Mouse (Mus musculus) hindbrain, postnatal 0 days (tissue): ENCODE results near the gene Lgals1. TPM values are rescaled to one million over a fixed set of nuclear protein-coding genes. Genes with fewer than 3 reads are reported as not detected.

Experiments
- ATAC-seq: fragments of 200-750 bp; cut with Nextera tagmentation; 2 replicates; pipeline ENCODE4 v1.8.0; 2017; ENCODE audit warnings: mild to moderate bottlenecking, moderate TSS enrichment, moderate library complexity
- DNase-seq: peaks from one replicate; pipeline ENCODE4 v3.0.0-alpha.2; 2015; ENCODE audit warnings: low spot score
- H3K27ac ChIP-seq: fragments of 300-500 bp; sonication (generic); 2 replicates; pipeline ENCODE4 v1.5.1; 2014; ENCODE audit warnings: mild to moderate bottlenecking
- H3K27me3 ChIP-seq: fragments of 300-500 bp; sonication (generic); 2 replicates; pipeline ENCODE4 v1.6.1; 2014; ENCODE audit warnings: low read length, mixed read lengths; ENCODE audit not compliant: insufficient read depth
- H3K36me3 ChIP-seq: fragments of 300-500 bp; sonication (generic); 2 replicates; pipeline ENCODE4 v1.6.1; 2014; ENCODE audit warnings: low read length, mixed read lengths; ENCODE audit not compliant: insufficient read depth
- H3K4me1 ChIP-seq: fragments of 300-500 bp; sonication (generic); 2 replicates; pipeline ENCODE4 v1.6.1; 2014; ENCODE audit warnings: antibody characterized with exemption, low read length, mixed read lengths; ENCODE audit not compliant: insufficient read depth
- H3K4me2 ChIP-seq: fragments of 300-500 bp; sonication (generic); 2 replicates; pipeline ENCODE4 v1.6.1; 2014; ENCODE audit warnings: low read depth, mild to moderate bottlenecking, low read length, moderate library complexity, mixed read lengths
- H3K4me3 ChIP-seq: fragments of 300-500 bp; sonication (generic); 2 replicates; pipeline ENCODE4 v1.5.1; 2014; ENCODE audit warnings: low read length
- H3K9ac ChIP-seq: fragments of 300-500 bp; sonication (generic); replicated peaks from 2 replicates; pipeline ENCODE4 v1.6.1; 2014; ENCODE audit warnings: mild to moderate bottlenecking, low read length, moderate library complexity, mixed read lengths
- H3K9me3 ChIP-seq: fragments of 300-500 bp; sonication (generic); 2 replicates; pipeline ENCODE4 v1.6.1; 2016; ENCODE audit warnings: low read length, mixed read lengths
- CTCF ChIP-seq: IDR thresholded peaks from 2 replicates; pipeline ENCODE4 v1.5.1; 2016; ENCODE audit warnings: antibody characterized with exemption, control low read depth, low read depth
- WGBS: fragments of 180-500 bp; shearing (Covaris S2); extraction: QIAGEN DNeasy Blood & Tissue Kit; methylation state at CpG from one replicate; pipeline ENCODE4 v1.1.7; 2014; 5-methylcytosine and 5-hydroxymethylcytosine counted together
- polyA plus RNA-seq: library from polyadenylated mRNA; unstranded; fragments of >200 nt; fragmentation: Nextera tagmentation; extraction: Ambion mirVana; gene quantifications from 2 replicates; pipeline ENCODE4 v1.2.1, GENCODE M21; 2015
- total RNA-seq: library from RNA; depleted of rRNA; stranded (reverse); fragments of >200 nt; gene quantifications from 2 replicates; pipeline ENCODE4 v1.2.3, GENCODE M21; 2014

Lgals1 gene
- total and polyA plus RNA-seq, 2 experiments from 2014 or later, result 67.6 to 144 TPM

DNA sequence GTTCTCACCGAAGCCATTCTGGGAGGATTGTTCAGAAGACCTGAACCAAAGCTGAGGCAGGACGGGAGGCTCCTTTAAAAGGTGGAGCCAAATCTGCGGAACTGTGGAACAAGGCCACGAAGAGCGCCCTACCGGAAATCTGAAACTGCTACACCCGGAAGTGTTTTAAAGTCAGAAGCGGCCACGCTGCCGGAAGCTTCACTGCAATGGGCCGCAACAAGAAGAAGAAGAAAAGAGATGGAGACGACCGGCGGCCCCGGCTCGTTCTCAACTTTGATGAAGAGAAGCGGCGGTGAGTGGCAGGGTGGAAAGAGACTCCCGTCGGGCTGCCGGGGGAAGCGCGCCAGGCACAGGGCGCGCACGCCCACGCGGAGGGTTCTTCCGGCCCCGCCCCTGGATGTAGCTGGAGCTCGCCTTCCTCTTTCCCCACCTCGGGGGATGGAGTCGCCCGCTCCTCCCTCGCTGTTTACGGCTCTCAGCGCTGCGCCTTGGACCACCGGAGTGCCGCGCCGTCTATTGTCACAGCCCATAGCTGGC, 8.3 kb downstream of the Lgals1 start, which contains the start of gene Nol12:
Gene Nol12, plus strand, starts transcription at position 150 of the 537 bp plus-strand sequence.
- TF ChIP-seq CTCF, result no peak; the same call in 1 of the 2 replicates
- peak within 1 kb of the TSS; percentile 58 for H3K9ac ChIP-seq
- peak; percentile 96 for DNase-seq
- H3K36me3 ChIP-seq, result peaks cover 25% of the 10 kb centered on the region
- H3K27ac ChIP-seq, result peak within 1 kb of the TSS; percentile 75
- under 1% methylated on average over 42 of the region's 42 CpGs for WGBS
- ATAC-seq, result peak; percentile 91
- peak within 1 kb of the TSS; percentile 78 for H3K4me3 ChIP-seq
- H3K4me2 ChIP-seq, result peak within 1 kb of the TSS; percentile 84
- no peaks in the 10 kb centered on the region for H3K9me3 ChIP-seq
- H3K27me3 ChIP-seq, result no peaks in the 10 kb centered on the region
- peaks cover 5% of the 10 kb centered on the region; the same call in 1 of the 2 replicates for H3K4me1 ChIP-seq

DNA sequence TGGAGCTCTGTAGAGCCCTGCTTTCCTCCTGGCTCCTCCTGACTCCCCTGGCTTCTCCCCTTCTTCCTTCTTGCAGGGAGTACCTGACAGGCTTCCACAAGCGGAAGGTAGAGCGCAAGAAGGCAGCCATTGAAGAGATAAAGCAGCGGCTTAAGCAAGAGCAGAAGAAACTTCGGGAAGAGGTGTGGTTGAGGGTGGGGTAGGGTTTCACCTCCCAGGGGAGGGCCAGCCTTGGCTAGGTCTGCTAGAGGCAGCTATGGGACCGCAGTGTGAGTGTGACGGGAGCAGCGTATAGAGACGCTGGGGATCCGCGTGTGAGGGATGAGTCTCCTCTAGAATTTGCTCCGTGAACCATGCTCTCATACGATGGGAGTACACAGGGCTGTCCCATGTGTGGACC, 9.9 kb downstream of the Lgals1 start:
- H3K4me3 ChIP-seq, result no peak overlapping the region
- H3K4me2 ChIP-seq, result 0 out of 2 replicates have a peak overlapping the region, but pooled peaks have one; percentile 84
- DNase-seq, result no peak
- no peaks in the 10 kb centered on the region for H3K9me3 ChIP-seq
- TF ChIP-seq CTCF, result no peak
- H3K9ac ChIP-seq, result no peak overlapping the region
- no peaks in the 10 kb centered on the region for H3K27me3 ChIP-seq
- WGBS, result 92% methylated on average over 12 of the region's 12 CpGs
- H3K36me3 ChIP-seq, result peaks cover 41% of the 10 kb centered on the region
- H3K27ac ChIP-seq, result no peak overlapping the region
- peaks cover 5% of the 10 kb centered on the region; the same call in 1 of the 2 replicates for H3K4me1 ChIP-seq
- ATAC-seq, result no peak

DNA sequence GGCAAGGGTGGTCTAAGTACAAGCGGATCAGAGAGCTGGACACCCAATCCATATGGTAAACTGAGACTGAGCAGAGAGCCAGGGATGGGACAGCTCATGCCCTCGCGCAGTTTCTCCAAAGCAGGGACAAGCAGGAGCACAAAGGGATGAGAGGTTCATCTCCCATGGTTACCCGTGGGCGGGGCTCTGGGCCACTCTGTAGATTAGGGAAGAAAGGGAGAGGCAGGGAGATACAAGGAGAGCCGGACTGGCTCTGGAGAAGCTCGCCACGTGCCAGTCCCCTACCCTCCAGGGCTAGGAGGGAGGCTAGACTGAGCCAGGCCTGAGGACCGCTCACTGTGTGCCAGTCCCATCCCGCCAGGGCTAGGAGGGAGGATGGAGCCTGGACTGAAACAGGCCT, 10.8 kb downstream of the Lgals1 start:
- ATAC-seq, result no peak
- TF ChIP-seq CTCF, result no peak
- Histone ChIP-seq H3K27ac (no peak overlapping the region), H3K9me3 (no peaks in the 10 kb centered on the region), H3K27me3 (no peaks in the 10 kb centered on the region), H3K4me1 (peaks cover 5% of the 10 kb centered on the region; the same call in 1 of the 2 replicates), H3K9ac (no peak overlapping the region), H3K36me3 (peaks cover 41% of the 10 kb centered on the region), H3K4me2 (no peak overlapping the region), H3K4me3 (no peak overlapping the region)
- DNase-seq, result no peak
- WGBS, result 77% methylated on average over 10 of the region's 10 CpGs

DNA sequence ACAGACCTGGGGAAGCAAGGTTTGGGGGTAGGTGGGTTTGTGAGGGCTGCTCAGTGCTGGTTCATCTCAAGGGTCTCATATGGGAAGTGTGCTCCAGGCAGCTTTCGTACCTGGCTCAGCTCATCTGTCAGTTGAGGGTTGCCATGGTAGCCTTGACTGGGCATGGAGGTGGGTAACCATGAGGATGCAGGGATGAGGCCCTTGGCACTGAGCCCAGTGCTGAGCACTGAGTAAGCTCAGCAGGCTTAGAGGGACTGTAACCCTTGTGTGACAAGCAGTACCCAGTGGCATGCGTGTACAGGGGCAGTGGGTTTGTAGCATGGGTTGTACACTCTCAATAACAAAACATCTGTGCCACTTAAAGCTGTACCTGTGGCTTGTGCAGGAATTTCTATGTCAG, 11.4 kb downstream of the Lgals1 start:
- H3K4me3 ChIP-seq, result no peak overlapping the region
- ATAC-seq (no peak), DNase-seq (peak; percentile 43)
- no peak for TF ChIP-seq CTCF
- H3K36me3 ChIP-seq, result peaks cover 41% of the 10 kb centered on the region
- no peaks in the 10 kb centered on the region for H3K27me3 ChIP-seq
- WGBS, result 49% methylated on average over 2 of the region's 2 CpGs
- H3K4me1 ChIP-seq, result peaks cover 5% of the 10 kb centered on the region; the same call in 1 of the 2 replicates
- no peak overlapping the region for H3K4me2 ChIP-seq
- H3K9me3 ChIP-seq, result no peaks in the 10 kb centered on the region
- H3K27ac ChIP-seq, result no peak overlapping the region
- no peak overlapping the region for H3K9ac ChIP-seq

DNA sequence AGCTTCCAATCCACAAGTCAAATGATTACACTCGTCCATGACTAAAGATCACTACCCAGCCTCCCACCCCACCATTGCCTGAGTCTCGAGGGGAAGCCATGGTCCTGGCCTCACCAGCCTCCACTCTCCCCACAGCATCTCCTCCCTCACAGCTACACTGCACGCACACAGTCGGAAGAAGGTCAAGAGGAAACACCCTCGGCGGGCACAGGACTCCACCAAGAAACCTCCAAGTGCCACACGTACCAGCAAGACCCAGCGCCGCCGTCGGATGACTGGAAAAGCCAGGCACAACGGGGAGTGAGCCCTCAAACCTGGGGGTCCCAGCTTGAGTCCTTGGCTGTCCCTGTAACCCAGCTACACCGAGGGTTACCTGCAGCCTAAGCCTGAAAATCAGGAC, 13.8 kb downstream of the Lgals1 start:
- WGBS, result 90% methylated on average over 13 of the region's 13 CpGs
- Histone ChIP-seq H3K9ac (no peak overlapping the region), H3K4me1 (peaks cover 5% of the 10 kb centered on the region; the same call in 1 of the 2 replicates), H3K27ac (no peak overlapping the region), H3K4me2 (no peak overlapping the region), H3K4me3 (no peak overlapping the region), H3K36me3 (peaks cover 41% of the 10 kb centered on the region), H3K9me3 (no peaks in the 10 kb centered on the region), H3K27me3 (no peaks in the 10 kb centered on the region)
- ATAC-seq (no peak), DNase-seq (no peak)
- no peak for TF ChIP-seq CTCF

DNA sequence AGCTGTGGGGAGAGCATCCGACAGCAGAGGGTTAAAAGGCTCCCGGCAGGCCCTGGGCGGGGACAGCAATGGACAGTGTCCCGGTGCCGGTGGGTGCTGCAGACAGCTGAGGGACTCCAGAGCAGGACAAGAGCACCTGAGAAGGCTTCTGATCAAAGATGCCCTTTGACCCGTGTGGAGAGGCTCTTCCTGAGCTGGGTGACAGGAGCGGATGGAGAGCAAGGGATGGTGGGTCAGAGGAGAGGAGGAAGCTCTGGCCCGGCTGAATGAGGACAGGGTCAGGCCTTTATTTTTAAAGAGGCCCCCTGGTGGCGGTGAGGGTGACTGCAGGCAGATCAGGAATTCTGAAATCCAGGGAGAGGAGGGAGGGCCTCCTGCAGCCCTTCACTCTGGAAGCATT, 16.1 kb downstream of the Lgals1 start:
- Histone ChIP-seq H3K9me3 (no peaks in the 10 kb centered on the region), H3K27ac (no peak overlapping the region), H3K4me1 (peaks cover 5% of the 10 kb centered on the region; the same call in 1 of the 2 replicates), H3K9ac (0 out of 2 replicates have a peak overlapping the region, but pooled peaks have one; percentile 37), H3K27me3 (no peaks in the 10 kb centered on the region), H3K36me3 (peaks cover 31% of the 10 kb centered on the region), H3K4me2 (peak overlapping the region; percentile 52), H3K4me3 (no peak overlapping the region)
- ATAC-seq (peak; percentile 74), DNase-seq (peak; percentile 87)
- WGBS, result 3% methylated on average over 9 of the region's 9 CpGs
- TF ChIP-seq CTCF, result peak; percentile 88

DNA sequence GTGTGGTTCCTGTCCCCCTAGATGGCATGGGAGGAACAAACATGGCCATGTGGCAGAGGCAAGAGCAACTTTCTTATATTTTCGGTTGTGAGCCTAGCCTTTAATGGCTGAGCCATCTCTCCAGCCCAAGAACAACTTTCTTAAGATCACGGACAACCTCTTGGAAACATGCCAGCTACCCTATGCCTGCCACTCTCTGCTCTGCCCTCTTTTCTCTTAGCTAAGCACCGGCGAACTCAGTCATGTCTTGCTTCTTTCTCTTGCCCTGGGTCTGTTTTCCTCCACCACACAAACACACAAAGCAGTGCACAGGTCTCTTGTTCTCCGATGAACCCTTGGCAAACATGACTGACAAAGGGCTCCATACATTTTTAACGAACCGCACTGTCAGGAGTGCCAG, 19.7 kb downstream of the Lgals1 start:
- ATAC-seq (no peak), DNase-seq (no peak)
- H3K9me3 ChIP-seq, result no peaks in the 10 kb centered on the region
- 53% methylated on average over 7 of the region's 7 CpGs for WGBS
- TF ChIP-seq CTCF, result no peak
- no peak overlapping the region for H3K9ac ChIP-seq
- H3K4me3 ChIP-seq, result no peak overlapping the region
- no peak overlapping the region for H3K4me2 ChIP-seq
- no peak overlapping the region for H3K27ac ChIP-seq
- no peaks in the 10 kb centered on the region for H3K27me3 ChIP-seq
- peaks cover 2% of the 10 kb centered on the region; the same call in 1 of the 2 replicates for H3K36me3 ChIP-seq
- peaks cover 5% of the 10 kb centered on the region; the same call in 1 of the 2 replicates for H3K4me1 ChIP-seq
